Mouse (Mus musculus) gonadal fat pad, adult 2 months (tissue): ENCODE measurements around the gene Sh3bgrl3. TPM values are rescaled to one million over a fixed set of nuclear protein-coding genes. Genes with fewer than 3 reads are reported as not detected.
"Not testable (repeated sequence)": the region's sequence is repeated elsewhere in the genome, so short reads cannot be mapped to it uniquely, and the experiment has no call there.

Source experiments
- DNase-seq: peaks from one replicate; pipeline ENCODE4 v3.0.0-alpha.2; 2012; ENCODE audit warnings: low read depth
- polyA plus RNA-seq: library from polyadenylated mRNA; depleted of rRNA; stranded (reverse); fragments of >200 nt; gene quantifications from 2 replicates; pipeline ENCODE4 v1.2.3, GENCODE M21; 2012; rRNA removed

Sh3bgrl3 gene
- polyA plus RNA-seq = 935 and 1,090 TPM in 2 replicates

- DNase-seq = no peak
Measured at GRCm38 (mm10) chr4:134128221-134128982, at the start of gene Sh3bgrl3. Gene Sh3bgrl3, minus strand, starts transcription at chr4:134128789.

- DNase-seq = no peak
Measured at GRCm38 (mm10) chr4:134172391-134172790, 43.8 kb upstream of the Sh3bgrl3 start.

GRCm38 (mm10) chr4:134166906-134167305, 38.3 kb upstream of the Sh3bgrl3 start:
- no peak for DNase-seq

GRCm38 (mm10) chr4:134165548-134166465, 37.2 kb upstream of the Sh3bgrl3 start:
- DNase-seq = no peak

- DNase-seq = no peak
Measured at GRCm38 (mm10) chr4:134165024-134165423, 36.4 kb upstream of the Sh3bgrl3 start.

- DNase-seq = no peak
Measured at GRCm38 (mm10) chr4:134164591-134164990, 36.0 kb upstream of the Sh3bgrl3 start.

- not testable (repeated sequence) for DNase-seq
Measured at GRCm38 (mm10) chr4:134160071-134160470, 31.5 kb upstream of the Sh3bgrl3 start.

- DNase-seq = no peak
Measured at GRCm38 (mm10) chr4:134158774-134159173, 30.2 kb upstream of the Sh3bgrl3 start.

- DNase-seq = no peak
Measured at GRCm38 (mm10) chr4:134157558-134157957, 29.0 kb upstream of the Sh3bgrl3 start.

GRCm38 (mm10) chr4:134156744-134157143, 28.2 kb upstream of the Sh3bgrl3 start:
- DNase-seq = no peak

GRCm38 (mm10) chr4:134155961-134156465, 27.4 kb upstream of the Sh3bgrl3 start:
- no peak for DNase-seq

GRCm38 (mm10) chr4:134155531-134155930, 26.9 kb upstream of the Sh3bgrl3 start:
- DNase-seq = no peak

- DNase-seq = no peak
Measured at GRCm38 (mm10) chr4:134154354-134154753, 25.8 kb upstream of the Sh3bgrl3 start.

- DNase-seq = no peak
Measured at GRCm38 (mm10) chr4:134153656-134154055, 25.1 kb upstream of the Sh3bgrl3 start.

- DNase-seq = no peak
Measured at GRCm38 (mm10) chr4:134152112-134152511, 23.5 kb upstream of the Sh3bgrl3 start.

- DNase-seq = no peak
Measured at GRCm38 (mm10) chr4:134149389-134149788, 20.8 kb upstream of the Sh3bgrl3 start.

- DNase-seq = not testable (repeated sequence)
Measured at GRCm38 (mm10) chr4:134144297-134144696, 15.7 kb upstream of the Sh3bgrl3 start.

GRCm38 (mm10) chr4:134138857-134139256, 10.3 kb upstream of the Sh3bgrl3 start:
- DNase-seq = no peak

- DNase-seq = no peak
Measured at GRCm38 (mm10) chr4:134136280-134136926, 7.8 kb upstream of the Sh3bgrl3 start.

GRCm38 (mm10) chr4:134132519-134133095, 4.0 kb upstream of the Sh3bgrl3 start:
- DNase-seq = no peak

- no peak for DNase-seq
Measured at GRCm38 (mm10) chr4:134132117-134132516, 3.5 kb upstream of the Sh3bgrl3 start.
